Mouse (Mus musculus) heart, embryonic 11.5 days (tissue): ENCODE data around the gene Kcnip4. TPM values are rescaled to one million over a fixed set of nuclear protein-coding genes. Genes with fewer than 3 reads are reported as not detected.
A peak's percentile ranks its signal among the peaks of the same experiment; 100 is the strongest.

Experiments used
- ATAC-seq: fragments of 200-750 bp; cut with Nextera tagmentation; replicated peaks from 2 replicates; pipeline ENCODE4 v1.8.0; 2017; ENCODE audit warnings: moderate library complexity; ENCODE audit not compliant: insufficient number of reproducible peaks, low FRiP score, low TSS enrichment
- H3K27ac ChIP-seq: fragments of 300-500 bp; sonication (generic); 2 replicates; pipeline ENCODE4 v1.5.1; 2014; ENCODE audit warnings: mild to moderate bottlenecking, low read depth, low read length
- H3K27me3 ChIP-seq: fragments of 300-500 bp; sonication (generic); 2 replicates; pipeline ENCODE4 v1.6.1; 2014; ENCODE audit warnings: mild to moderate bottlenecking, low read length, mixed read lengths; ENCODE audit not compliant: control insufficient read depth, insufficient read depth
- H3K36me3 ChIP-seq: fragments of 300-500 bp; sonication (generic); 2 replicates; pipeline ENCODE4 v1.6.1; 2014; ENCODE audit warnings: mild to moderate bottlenecking, low read length, moderate library complexity, mixed read lengths; ENCODE audit not compliant: control insufficient read depth, insufficient read depth
- H3K4me1 ChIP-seq: fragments of 300-500 bp; sonication (generic); 2 replicates; pipeline ENCODE4 v1.6.1; 2014; ENCODE audit warnings: low read length; ENCODE audit not compliant: control insufficient read depth, insufficient read depth
- H3K4me2 ChIP-seq: fragments of 300-500 bp; sonication (generic); 2 replicates; pipeline ENCODE4 v1.6.1; 2014; ENCODE audit warnings: mild to moderate bottlenecking, moderate library complexity
- H3K4me3 ChIP-seq: fragments of 300-500 bp; sonication (generic); 2 replicates; pipeline ENCODE4 v1.5.1; 2014; ENCODE audit warnings: low read depth, low read length
- H3K9ac ChIP-seq: fragments of 300-500 bp; sonication (generic); 2 replicates; pipeline ENCODE4 v1.6.1; 2014; ENCODE audit warnings: mild to moderate bottlenecking, low read depth, low read length, moderate library complexity
- H3K9me3 ChIP-seq: fragments of 300-500 bp; sonication (generic); replicated peaks from 2 replicates; pipeline ENCODE4 v1.6.1; 2016; ENCODE audit warnings: low read length; ENCODE audit not compliant: control insufficient read depth
- WGBS: fragments of 180-500 bp; shearing (Covaris S2); extraction: QIAGEN DNeasy Blood & Tissue Kit; methylation state at CpG from one replicate; pipeline ENCODE4 v1.1.7; 2014; ENCODE audit not compliant: insufficient replicate concordance; 5-methylcytosine and 5-hydroxymethylcytosine counted together
- polyA plus RNA-seq: library from polyadenylated mRNA; unstranded; fragments of >200 nt; fragmentation: Nextera tagmentation; extraction: Ambion mirVana; gene quantifications from 2 replicates; pipeline ENCODE4 v1.2.1, GENCODE M21; 2014

Kcnip4 gene
- polyA plus RNA-seq, result 0.49 and 0.63 TPM in 2 replicates

DNA sequence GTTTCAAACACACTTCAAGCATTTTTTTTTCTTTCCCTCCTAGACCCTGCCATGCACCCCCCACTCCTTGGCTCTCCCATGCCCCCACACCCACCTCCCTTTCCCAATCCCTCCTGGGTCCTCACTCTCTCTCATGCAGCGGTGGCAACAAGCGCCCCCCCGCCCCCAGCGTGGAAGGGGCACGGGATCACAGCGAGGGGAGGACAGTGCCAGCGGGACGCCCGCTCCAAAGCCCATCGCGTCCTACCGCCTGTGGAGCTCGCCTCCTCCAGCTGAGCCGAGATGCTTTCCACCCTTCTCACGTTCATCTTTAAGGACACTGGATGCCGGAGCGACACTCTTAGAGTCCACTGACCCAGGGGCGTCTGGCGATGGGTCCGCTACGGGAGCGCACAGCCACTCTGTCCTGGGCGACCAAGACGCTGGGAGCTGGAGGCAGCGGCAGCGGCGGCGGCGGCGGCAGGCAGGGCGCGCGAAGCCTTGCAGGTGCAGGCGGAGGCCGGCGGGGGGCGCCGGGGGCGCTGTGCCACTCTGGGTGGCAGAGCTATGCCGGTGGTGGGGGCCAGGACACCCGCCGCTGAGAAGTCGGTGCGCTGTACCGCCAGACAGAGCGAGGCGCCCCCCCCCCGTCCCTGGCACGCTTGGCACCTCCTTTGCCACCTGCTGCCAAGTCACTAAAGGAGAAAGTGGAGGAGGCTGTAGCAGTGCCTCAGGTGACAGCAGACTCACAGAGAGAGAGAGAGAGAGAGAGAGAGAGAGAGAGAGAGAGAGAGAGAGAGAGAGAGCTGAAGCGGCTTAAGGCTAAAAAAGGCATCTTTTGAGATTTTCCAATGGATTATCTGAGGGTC lies at the start of gene Kcnip4:
Gene Kcnip4, minus strand, starts transcription at position 514 of the 848 bp plus-strand sequence.
- 2% methylated on average over 43 of the region's 50 CpGs for WGBS
- H3K4me1 ChIP-seq, result no peaks in the 10 kb centered on the region
- no peaks in the 10 kb centered on the region for H3K9me3 ChIP-seq
- peaks cover 31% of the 10 kb centered on the region for H3K27me3 ChIP-seq
- peak; percentile 59; the same call in 1 of the 2 replicates for ATAC-seq
- H3K9ac ChIP-seq, result peak within 1 kb of the TSS; percentile 57
- H3K4me3 ChIP-seq, result peak within 1 kb of the TSS; percentile 45
- peak within 1 kb of the TSS; percentile 81 for H3K4me2 ChIP-seq
- H3K36me3 ChIP-seq, result no peaks in the 10 kb centered on the region
- no peak within 1 kb of the TSS for H3K27ac ChIP-seq

GRCm38 (mm10) chr5:49571876-49572275 lies 47.2 kb upstream of the Kcnip4 start:
- no peak overlapping the region for H3K4me3 ChIP-seq
- WGBS, result 79% methylated on average over 4 of the region's 4 CpGs
- ATAC-seq, result no peak
- no peaks in the 10 kb centered on the region for H3K36me3 ChIP-seq
- H3K27me3 ChIP-seq, result no peaks in the 10 kb centered on the region
- no peak overlapping the region for H3K9ac ChIP-seq
- no peak overlapping the region for H3K27ac ChIP-seq
- no peaks in the 10 kb centered on the region for H3K4me1 ChIP-seq
- H3K9me3 ChIP-seq, result no peaks in the 10 kb centered on the region
- no peak overlapping the region for H3K4me2 ChIP-seq

GRCm38 (mm10) chr5:49563751-49564150 lies 39.0 kb upstream of the Kcnip4 start:
- Histone ChIP-seq H3K4me2 (no peak overlapping the region), H3K36me3 (no peaks in the 10 kb centered on the region), H3K4me3 (no peak overlapping the region), H3K4me1 (no peaks in the 10 kb centered on the region), H3K9ac (no peak overlapping the region), H3K9me3 (no peaks in the 10 kb centered on the region), H3K27me3 (no peaks in the 10 kb centered on the region), H3K27ac (no peak overlapping the region)
- ATAC-seq, result no peak
- WGBS, result 88% methylated on average over 4 of the region's 4 CpGs

DNA sequence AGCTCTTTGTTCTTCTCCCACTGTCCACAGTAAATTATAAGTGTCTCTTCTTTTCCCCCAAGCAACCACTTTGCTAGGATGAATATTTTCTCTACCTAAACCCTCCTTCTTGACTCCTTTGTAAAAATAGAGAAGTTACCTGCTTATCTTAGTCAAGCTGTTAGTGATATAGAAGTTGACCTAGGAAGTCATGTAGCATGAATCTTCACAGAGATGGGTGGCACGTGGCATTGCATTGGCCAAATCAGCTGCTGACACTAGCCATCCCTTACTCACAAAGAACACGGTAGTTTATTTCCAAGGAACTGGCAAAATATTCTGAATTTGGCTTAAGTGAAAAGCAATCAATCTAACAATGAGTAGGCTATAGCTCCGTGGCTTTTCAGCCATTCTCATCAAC lies 32.7 kb upstream of the Kcnip4 start:
- Histone ChIP-seq H3K27me3 (no peaks in the 10 kb centered on the region), H3K9me3 (no peaks in the 10 kb centered on the region), H3K9ac (no peak overlapping the region), H3K4me1 (no peaks in the 10 kb centered on the region), H3K4me2 (no peak overlapping the region), H3K36me3 (no peaks in the 10 kb centered on the region), H3K4me3 (no peak overlapping the region), H3K27ac (no peak overlapping the region)
- WGBS, result 73% methylated on average over 3 of the region's 3 CpGs
- no peak for ATAC-seq

DNA sequence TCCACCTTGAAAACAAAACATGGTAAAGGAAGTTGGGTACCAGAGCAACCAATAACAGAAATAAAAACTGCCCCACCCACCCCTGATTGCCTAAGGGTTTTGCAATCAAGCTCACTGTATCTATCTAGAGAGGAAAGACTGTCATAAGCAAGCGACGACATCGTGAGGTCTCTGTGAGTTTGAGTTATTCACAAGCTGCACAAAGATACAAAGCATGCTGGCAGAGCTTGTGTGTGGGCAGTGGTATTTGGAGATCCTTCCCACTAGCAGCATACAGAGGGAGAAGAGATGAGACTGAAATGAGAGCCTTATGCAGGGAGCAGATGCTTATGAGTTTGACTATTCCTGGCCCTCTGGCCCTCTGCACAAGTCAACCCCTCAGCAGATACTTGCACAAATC lies 23.2 kb upstream of the Kcnip4 start:
- H3K27me3 ChIP-seq, result no peaks in the 10 kb centered on the region
- no peak overlapping the region for H3K27ac ChIP-seq
- H3K4me2 ChIP-seq, result no peak overlapping the region
- no peaks in the 10 kb centered on the region for H3K36me3 ChIP-seq
- 0 out of 2 replicates have a peak, but pooled peaks cover 2% of the 10 kb centered on the region for H3K9me3 ChIP-seq
- ATAC-seq, result no peak
- H3K9ac ChIP-seq, result no peak overlapping the region
- 83% methylated on average over 3 of the region's 3 CpGs for WGBS
- no peaks in the 10 kb centered on the region for H3K4me1 ChIP-seq
- H3K4me3 ChIP-seq, result no peak overlapping the region

- no peaks in the 10 kb centered on the region for H3K9me3 ChIP-seq
- no peak overlapping the region for H3K27ac ChIP-seq
- WGBS, result 70% methylated on average over 8 of the region's 8 CpGs
- H3K4me1 ChIP-seq, result no peaks in the 10 kb centered on the region
- no peak overlapping the region for H3K4me3 ChIP-seq
- no peak overlapping the region for H3K9ac ChIP-seq
- H3K4me2 ChIP-seq, result no peak overlapping the region
- no peaks in the 10 kb centered on the region for H3K36me3 ChIP-seq
- ATAC-seq, result no peak
- H3K27me3 ChIP-seq, result peaks cover 18% of the 10 kb centered on the region
These were observed 4.7 kb upstream of the Kcnip4 start for GRCm38 (mm10) chr5:49529362-49529761.

DNA sequence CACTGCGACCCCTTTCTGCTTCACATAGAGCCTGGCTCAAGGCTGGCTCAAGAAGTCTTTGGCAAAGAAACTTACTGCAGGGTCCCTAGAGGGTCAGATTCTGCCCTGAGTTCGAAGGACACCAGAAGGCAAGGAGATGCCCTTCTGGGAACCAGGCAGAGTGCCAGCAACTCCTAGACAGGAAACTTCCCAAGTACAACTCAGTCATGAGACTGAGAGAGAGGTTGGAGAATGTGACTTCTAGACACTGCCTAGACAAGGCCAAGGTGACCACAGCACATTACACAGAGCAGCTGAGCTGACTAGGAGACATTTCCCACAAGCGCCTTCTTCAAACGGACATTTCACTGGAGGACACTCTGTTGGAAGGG lies 520 bp upstream of the Kcnip4 start:
- Histone ChIP-seq H3K9me3 (no peaks in the 10 kb centered on the region), H3K27me3 (peaks cover 31% of the 10 kb centered on the region), H3K9ac (no peak overlapping the region), H3K4me1 (no peaks in the 10 kb centered on the region), H3K4me2 (peak overlapping the region; percentile 81), H3K36me3 (no peaks in the 10 kb centered on the region), H3K4me3 (no peak overlapping the region), H3K27ac (no peak overlapping the region)
- no peak for ATAC-seq
- 66% methylated on average over 4 of the region's 4 CpGs for WGBS

DNA sequence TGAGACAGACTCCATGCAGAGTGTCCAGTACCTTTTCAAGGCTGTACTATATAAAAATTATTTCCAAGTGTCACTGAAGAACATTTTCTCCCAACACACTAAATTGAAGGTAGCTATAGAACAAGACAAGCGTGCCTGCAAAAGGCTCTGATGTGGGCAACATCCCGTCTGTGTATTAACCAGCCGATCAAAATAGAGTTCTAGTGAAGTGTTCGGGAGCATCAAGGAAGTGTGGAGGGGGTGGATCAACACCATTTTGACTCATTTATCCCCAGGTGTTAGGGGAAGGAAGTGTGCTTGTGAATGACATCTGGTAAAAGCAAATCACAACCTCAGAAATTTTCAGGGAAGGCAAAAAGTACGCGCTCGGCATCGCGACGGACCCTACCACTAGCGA lies 712 bp downstream of the Kcnip4 start:
- Histone ChIP-seq H3K4me3 (peak overlapping the region; percentile 45), H3K9me3 (no peaks in the 10 kb centered on the region), H3K9ac (no peak overlapping the region; the same call in 1 of the 2 replicates), H3K4me2 (peak overlapping the region; percentile 81), H3K4me1 (no peaks in the 10 kb centered on the region), H3K36me3 (no peaks in the 10 kb centered on the region), H3K27me3 (peaks cover 31% of the 10 kb centered on the region), H3K27ac (no peak overlapping the region)
- no peak for ATAC-seq
- 8% methylated on average over 11 of the region's 11 CpGs for WGBS

DNA sequence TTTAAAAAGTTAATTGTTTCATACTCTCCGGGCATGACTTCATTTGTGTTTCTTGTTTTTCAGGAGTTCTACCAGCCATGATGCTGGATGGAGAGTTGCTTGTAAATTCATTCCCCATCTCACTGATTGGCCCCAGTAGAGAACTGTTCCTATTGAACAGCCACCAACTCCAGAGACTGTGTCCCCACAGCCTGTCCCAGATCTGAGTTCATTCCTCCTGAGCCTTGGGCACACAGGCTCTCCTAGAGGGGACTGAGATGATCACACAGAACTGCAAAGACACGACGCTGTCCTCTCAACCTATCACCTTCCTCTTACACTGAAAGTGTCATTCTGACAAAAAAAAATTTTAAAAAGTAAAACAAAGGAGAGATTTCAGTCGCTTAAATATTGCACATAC lies 1.7 kb downstream of the Kcnip4 start:
- Histone ChIP-seq H3K4me1 (no peaks in the 10 kb centered on the region), H3K4me3 (no peak overlapping the region), H3K27ac (no peak overlapping the region), H3K9me3 (no peaks in the 10 kb centered on the region), H3K4me2 (no peak overlapping the region), H3K36me3 (no peaks in the 10 kb centered on the region), H3K27me3 (peaks cover 31% of the 10 kb centered on the region), H3K9ac (no peak overlapping the region)
- 52% methylated on average over 4 of the region's 4 CpGs for WGBS
- ATAC-seq, result no peak
